Comparison of ENCODE assay signal across 9 mouse cellular contexts in genomic region chr3:28523004-28523482, GRCm38 (mm10).
DNase-seq lines count a peak whose midpoint lies in the region; ATAC-seq and TF ChIP-seq lines count a peak whose summit lies in the region.
"Had no signal": no experiment of that assay in that cellular context is flagged by ENCODE, and none has a peak within 500 bp of the region (broad histone marks: within the 10 kb centered on the region; RNA-seq: fewer than 3 reads in every experiment).

No protein-coding gene starts in this region.

- 31% methylated on average over 6 of the region's 6 CpGs for WGBS in kidney, postnatal 0 days
- 49% methylated on average over 6 of the region's 6 CpGs for WGBS in neural tube, embryonic 11.5 days

- H3K9me3 ChIP-seq in kidney, postnatal 0 days (replicated peaks; ENCODE audit: low read length) = no peaks in the 10 kb centered on the region
- H3K9me3 ChIP-seq in neural tube, embryonic 11.5 days (ENCODE audit: control insufficient read depth, low read length) = no peaks in the 10 kb centered on the region
- H3K9me3 ChIP-seq: liver, embryonic 15.5 days had no signal

- H3K27ac ChIP-seq in kidney, postnatal 0 days = no peak overlapping the region
- peak overlapping the region; percentile 43 for H3K27ac ChIP-seq in cortical plate, adult 2 months (ENCODE audit: insufficient read depth, low read length)
- H3K27ac ChIP-seq in neural tube, embryonic 11.5 days (ENCODE audit: low read depth, low read length) = no peak overlapping the region
- H3K27ac ChIP-seq: liver, embryonic 15.5 days had no signal

- no peak overlapping the region for H3K4me3 ChIP-seq in kidney, postnatal 0 days (replicated peaks; ENCODE audit: low read depth, low read length)
- H3K4me3 ChIP-seq in cortical plate, adult 2 months (ENCODE audit: insufficient read depth, low read length) = no peak overlapping the region
- no peak overlapping the region for H3K4me3 ChIP-seq in neural tube, embryonic 11.5 days (ENCODE audit: low read depth, low read length)
- H3K4me3 ChIP-seq: liver, embryonic 15.5 days had no signal

- 0 out of 2 replicates have a peak overlapping the region, but pooled peaks have one; percentile 18 for H3K4me2 ChIP-seq in kidney, postnatal 0 days (ENCODE audit: low read length)
- H3K4me2 ChIP-seq in neural tube, embryonic 11.5 days (ENCODE audit: low read depth) = no peak overlapping the region
- H3K4me2 ChIP-seq: liver, embryonic 15.5 days had no signal

- no peak for TF ChIP-seq POLR2A in cortical plate, adult 2 months (IDR thresholded peaks at IDR 0.05; ENCODE audit: extremely low read depth, insufficient read depth, low read length)

- H3K4me1 ChIP-seq in kidney, postnatal 0 days (replicated peaks; ENCODE audit: insufficient read depth, low read length) = no peaks in the 10 kb centered on the region; the same call in 1 of the 2 replicates
- peaks cover 12% of the 10 kb centered on the region; the same call in 1 of the 2 replicates for H3K4me1 ChIP-seq in cortical plate, adult 2 months (ENCODE audit: control insufficient read depth, insufficient read depth, low read length)
- peaks cover 2% of the 10 kb centered on the region; the same call in 1 of the 2 replicates for H3K4me1 ChIP-seq in neural tube, embryonic 11.5 days (ENCODE audit: control insufficient read depth, insufficient read depth, low read length)
- H3K4me1 ChIP-seq: liver, embryonic 15.5 days had no signal

- TF ChIP-seq CTCF in kidney, postnatal 0 days (IDR thresholded peaks at IDR 0.05; ENCODE audit: low read depth) = no peak
- no peak for TF ChIP-seq CTCF in cortical plate, adult 2 months (IDR thresholded peaks at IDR 0.05; ENCODE audit: extremely low read depth, insufficient read depth, low read length)

- H3K9ac ChIP-seq in kidney, postnatal 0 days (ENCODE audit: low read depth, low read length) = no peak overlapping the region
- H3K9ac ChIP-seq in neural tube, embryonic 11.5 days (ENCODE audit: low read length) = no peak overlapping the region
- H3K9ac ChIP-seq: liver, embryonic 15.5 days had no signal

- intact Hi-C loops in heart, postnatal 10 days (cut with DNase I) = no loop called here
- intact Hi-C loops in left cerebral cortex, postnatal 36 days (cut with DNase I) = no loop called here

- no peaks in the 10 kb centered on the region for H3K27me3 ChIP-seq in kidney, postnatal 0 days (ENCODE audit: insufficient read depth, low read length)
- no peaks in the 10 kb centered on the region for H3K27me3 ChIP-seq in neural tube, embryonic 11.5 days (ENCODE audit: control insufficient read depth, insufficient read depth, low read length)
- H3K27me3 ChIP-seq: liver, embryonic 15.5 days had no signal

- H3K36me3 ChIP-seq in kidney, postnatal 0 days (ENCODE audit: insufficient read depth, low read length) = no peaks in the 10 kb centered on the region
- no peaks in the 10 kb centered on the region for H3K36me3 ChIP-seq in neural tube, embryonic 11.5 days (ENCODE audit: control insufficient read depth, insufficient read depth, low read length)
- H3K36me3 ChIP-seq: liver, embryonic 15.5 days had no signal

- peak; percentile 66 for DNase-seq in kidney, postnatal 0 days (ENCODE audit: low spot score)
- no peak for DNase-seq in kidney, adult 18-20 months
- DNase-seq in heart, postnatal 10 days = peak; percentile 34 to 51
- DNase-seq in neural tube, embryonic 11.5 days (ENCODE audit: low spot score) = peak; percentile 10
- DNase-seq in left cerebral cortex, postnatal 36 days (ENCODE audit: low spot score in 2 of 2) = no peak
- DNase-seq in right cerebral cortex, postnatal 4 days = no peak
- DNase-seq in adrenal gland, adult 8-10 months = no peak

- ATAC-seq in kidney, postnatal 0 days (replicated peaks; ENCODE audit: low FRiP score, low read depth) = peak; percentile 84
- ATAC-seq in neural tube, embryonic 11.5 days (ENCODE audit: insufficient read depth, low FRiP score, low TSS enrichment) = no peak

Comparison
In these comparisons a context has a peak if more than half of its experiments do, and no peak if none do; other contexts are left out.
1. DNase-seq: peak in kidney, postnatal 0 days (single experiment), heart, postnatal 10 days (2 of 2) and neural tube, embryonic 11.5 days (single experiment); none in kidney, adult 18-20 months (single experiment), left cerebral cortex, postnatal 36 days (0 of 2), right cerebral cortex, postnatal 4 days (single experiment) and adrenal gland, adult 8-10 months (single experiment).